Mouse (Mus musculus) small intestine, adult 2 months (tissue): ENCODE results near the gene Ikzf3. TPM values are rescaled to one million over a fixed set of nuclear protein-coding genes. Genes with fewer than 3 reads are reported as not detected.

ENCODE experiments used
- H3K27ac ChIP-seq: fragments of 200-500 bp; 2 replicates; pipeline ENCODE4 v1.5.1; 2012; ENCODE audit warnings: low read depth, low read length, control low read depth, inconsistent platforms; ENCODE audit not compliant: insufficient read depth
- H3K27me3 ChIP-seq: fragments of 200-500 bp; 2 replicates; pipeline ENCODE4 v1.6.1; 2012; ENCODE audit warnings: mild to moderate bottlenecking, moderate library complexity, low read length, inconsistent platforms; ENCODE audit not compliant: control insufficient read depth, insufficient read depth
- H3K36me3 ChIP-seq: fragments of 200-500 bp; 2 replicates; pipeline ENCODE4 v1.6.1; 2012; ENCODE audit warnings: mild to moderate bottlenecking, low read length, control low read depth, inconsistent platforms; ENCODE audit not compliant: control insufficient read depth, insufficient read depth
- H3K4me1 ChIP-seq: fragments of 200-500 bp; 2 replicates; pipeline ENCODE4 v1.6.1; 2012; ENCODE audit warnings: low read length, inconsistent platforms, mixed read lengths; ENCODE audit not compliant: control insufficient read depth, insufficient read depth, insufficient read length
- H3K4me3 ChIP-seq: fragments of 200-500 bp; 2 replicates; pipeline ENCODE4 v1.5.1; 2012; ENCODE audit warnings: low read depth, mild to moderate bottlenecking, control low read depth, inconsistent platforms, low read length, moderate library complexity
- CTCF ChIP-seq: fragments of 200-500 bp; IDR thresholded peaks from 2 replicates; pipeline ENCODE4 v1.5.1; 2012; ENCODE audit warnings: low read depth, mild to moderate bottlenecking, control low read depth, inconsistent platforms, low read length, moderate library complexity, mixed read lengths; ENCODE audit not compliant: insufficient replicate concordance, insufficient read length; ENCODE audit errors: extremely low read depth
- POLR2A ChIP-seq: fragments of 200-500 bp; IDR thresholded peaks from 2 replicates; pipeline ENCODE4 v1.6.1; 2012; ENCODE audit warnings: low read depth, mild to moderate bottlenecking, control low read depth, inconsistent platforms, low read length, moderate library complexity
- WGBS: fragments of 180-500 bp; shearing (Covaris S2); methylation state at CpG from one replicate; pipeline ENCODE4 v1.1.7; 2018; 5-methylcytosine and 5-hydroxymethylcytosine counted together
- polyA plus RNA-seq: library from polyadenylated mRNA; depleted of rRNA; stranded (reverse); fragments of >200 nt; gene quantifications from 2 replicates; pipeline ENCODE4 v1.2.3, GENCODE M21; 2012

Ikzf3 gene
- polyA plus RNA-seq, 1 experiment, result 9.7 TPM

DNA sequence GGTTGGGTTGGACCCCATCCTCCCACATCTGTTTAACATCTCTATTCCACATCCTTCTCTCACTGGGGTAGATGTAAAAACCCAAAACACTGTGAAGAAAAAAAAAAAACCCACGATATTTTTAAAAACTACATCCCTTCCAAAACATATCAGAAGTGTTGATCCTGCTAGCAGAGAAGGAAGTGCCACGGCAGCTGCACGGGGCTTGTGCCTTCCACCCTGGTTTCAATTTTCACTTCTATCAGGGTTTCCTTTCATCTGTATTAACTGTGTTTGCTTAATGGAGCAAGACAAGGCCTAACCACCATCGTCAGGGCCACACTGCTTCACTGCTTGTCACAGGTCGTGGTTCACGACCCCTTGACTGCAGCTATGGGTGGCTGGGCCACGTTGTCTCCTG lies 52.9 kb downstream of the Ikzf3 start:
- 20% methylated on average over 7 of the region's 7 CpGs for WGBS
- peak overlapping the region; percentile 40 for H3K27ac ChIP-seq

DNA sequence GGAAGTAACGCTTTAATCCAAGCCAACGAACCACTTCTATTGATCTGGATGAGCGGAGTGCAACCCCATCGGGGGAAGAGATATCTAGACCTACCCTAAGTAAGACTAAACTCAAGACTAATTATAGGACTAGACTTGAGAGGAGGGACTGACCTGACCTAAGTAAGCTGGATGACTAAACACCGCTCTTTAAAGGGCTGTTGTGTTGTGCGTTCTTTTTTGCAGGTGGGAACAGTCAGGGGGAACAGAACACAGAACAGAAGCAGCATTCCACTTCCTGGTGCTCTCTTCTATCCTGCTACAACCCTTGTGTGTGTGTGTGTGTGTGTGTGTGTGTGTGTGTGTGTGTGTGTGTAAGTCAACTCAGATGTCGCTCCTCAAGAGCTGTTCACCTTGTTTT lies 54.3 kb downstream of the Ikzf3 start:
- Histone ChIP-seq H3K36me3 (no peaks in the 10 kb centered on the region), H3K27me3 (no peaks in the 10 kb centered on the region), H3K27ac (no peak overlapping the region), H3K4me1 (no peaks in the 10 kb centered on the region), H3K4me3 (no peak overlapping the region)
- 80% methylated on average over 7 of the region's 7 CpGs for WGBS
- TF ChIP-seq CTCF (no peak), POLR2A (no peak)

More for the DNA sequence above, 52.9 kb downstream of the Ikzf3 start:
- no peaks in the 10 kb centered on the region for H3K27me3 ChIP-seq
- no peak overlapping the region for H3K4me3 ChIP-seq
- no peak for TF ChIP-seq CTCF
- TF ChIP-seq POLR2A, result no peak
- no peaks in the 10 kb centered on the region for H3K36me3 ChIP-seq
- H3K4me1 ChIP-seq, result no peaks in the 10 kb centered on the region

DNA sequence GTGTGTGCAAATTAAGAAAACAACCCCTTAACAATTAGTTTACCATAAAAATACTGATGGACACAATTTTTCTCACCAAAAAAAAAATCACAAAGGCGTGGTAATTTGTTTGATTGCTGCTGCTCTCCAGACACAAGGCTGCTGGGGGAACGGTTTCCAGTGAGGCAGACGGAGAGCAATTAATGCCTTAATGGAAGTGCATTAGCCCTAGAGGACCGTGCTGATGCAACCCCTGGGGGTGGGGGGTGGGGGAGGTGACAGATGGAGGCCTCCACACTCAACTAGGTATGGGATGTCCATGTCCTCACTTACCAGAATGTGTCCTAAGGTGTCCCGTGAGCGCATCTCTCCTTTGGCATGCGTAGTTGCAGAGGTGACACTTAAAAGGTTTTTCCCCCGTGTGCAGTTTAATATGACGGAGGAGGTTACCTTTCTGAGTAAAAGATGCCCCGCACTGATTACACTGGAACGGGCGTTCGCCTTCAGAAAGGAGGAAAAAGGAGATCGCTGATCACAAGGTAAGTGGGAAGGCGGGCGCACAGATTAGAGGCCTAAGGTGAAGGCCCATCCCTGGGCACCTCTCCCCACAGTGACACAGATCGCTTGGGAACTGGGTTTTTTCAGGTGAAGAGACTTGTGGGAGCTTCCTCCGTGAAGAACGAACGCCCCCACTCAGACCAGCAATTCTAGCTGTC lies 57.1 kb downstream of the Ikzf3 start:
- no peaks in the 10 kb centered on the region for H3K27me3 ChIP-seq
- H3K27ac ChIP-seq, result no peak overlapping the region
- H3K36me3 ChIP-seq, result no peaks in the 10 kb centered on the region
- WGBS, result 68% methylated on average over 20 of the region's 20 CpGs
- H3K4me3 ChIP-seq, result no peak overlapping the region
- TF ChIP-seq POLR2A, result no peak
- no peak for TF ChIP-seq CTCF
- no peaks in the 10 kb centered on the region for H3K4me1 ChIP-seq

- Histone ChIP-seq H3K36me3 (no peaks in the 10 kb centered on the region), H3K4me3 (no peak overlapping the region), H3K27ac (no peak overlapping the region), H3K4me1 (no peaks in the 10 kb centered on the region), H3K27me3 (no peaks in the 10 kb centered on the region)
- WGBS, result 66% methylated on average over 5 of the region's 5 CpGs
- TF ChIP-seq CTCF (no peak), POLR2A (no peak)
Observed at GRCm38 (mm10) chr11:98487526-98488040, 58.2 kb downstream of the Ikzf3 start.

- no peak overlapping the region for H3K4me3 ChIP-seq
- TF ChIP-seq CTCF (no peak), POLR2A (no peak)
- H3K27me3 ChIP-seq, result no peaks in the 10 kb centered on the region
- 89% methylated on average over 2 of the region's 2 CpGs for whole genome bisulfite sequencing
- H3K36me3 ChIP-seq, result no peaks in the 10 kb centered on the region
- H3K27ac ChIP-seq, result no peak overlapping the region
- no peaks in the 10 kb centered on the region for H3K4me1 ChIP-seq
Observed at GRCm38 (mm10) chr11:98485749-98486148, 60.1 kb downstream of the Ikzf3 start.

GRCm38 (mm10) chr11:98482067-98482466 lies 63.8 kb downstream of the Ikzf3 start:
- TF ChIP-seq POLR2A (no peak), CTCF (no peak)
- Histone ChIP-seq H3K27ac (no peak overlapping the region), H3K36me3 (no peaks in the 10 kb centered on the region), H3K4me3 (no peak overlapping the region), H3K4me1 (no peaks in the 10 kb centered on the region), H3K27me3 (no peaks in the 10 kb centered on the region; the same call in 1 of the 2 replicates)
- WGBS, result 70% methylated on average over 10 of the region's 10 CpGs

- Histone ChIP-seq H3K4me1 (no peaks in the 10 kb centered on the region), H3K27ac (no peak overlapping the region), H3K27me3 (no peaks in the 10 kb centered on the region; the same call in 1 of the 2 replicates), H3K4me3 (no peak overlapping the region), H3K36me3 (no peaks in the 10 kb centered on the region)
- no peak for TF ChIP-seq POLR2A
- no peak for TF ChIP-seq CTCF
- 55% methylated on average over 6 of the region's 6 CpGs for WGBS
Observed at GRCm38 (mm10) chr11:98481231-98481630, 64.6 kb downstream of the Ikzf3 start.
